Mouse (Mus musculus): ENCODE data around the gene St13. TPM values are rescaled to one million over a fixed set of nuclear protein-coding genes. Genes with fewer than 3 reads are reported as not detected.

St13 gene
- polyA plus RNA-seq, 1 experiment from 2014 or later: 153 TPM

GRCm38 (mm10) chr15:81361022-81361404 lies 38.9 kb downstream of the St13 start:
- Histone ChIP-seq H3K27ac (ENCODE audit: low read length) (peak overlapping the region; percentile 90), H3K27me3 (ENCODE audit: control insufficient read depth, insufficient read depth, low read length) (no peaks in the 10 kb centered on the region), H3K4me2 (ENCODE audit: low read depth, low read length) (peak overlapping the region; percentile 92), H3K9ac (ENCODE audit: low read length) (no peak overlapping the region; the same call in 1 of the 2 replicates), H3K4me3 (replicated peaks; ENCODE audit: low read length) (peak overlapping the region; percentile 69), H3K4me1 (ENCODE audit: control insufficient read depth, insufficient read depth, low read length) (peaks cover 14% of the 10 kb centered on the region), H3K9me3 (replicated peaks; ENCODE audit: control insufficient read depth, low read length) (no peaks in the 10 kb centered on the region), H3K36me3 (ENCODE audit: control insufficient read depth, insufficient read depth, low read length) (no peaks in the 10 kb centered on the region; the same call in 1 of the 2 replicates)
- 30% methylated on average over 6 of the region's 6 CpGs for WGBS
- peak; percentile 29 for ATAC-seq (ENCODE audit: insufficient read depth, low FRiP score)

GRCm38 (mm10) chr15:81360345-81361021 lies 39.4 kb downstream of the St13 start, which contains the start of gene Slc25a17:
Gene Slc25a17, minus strand, starts transcription at chr15:81360812.
- peak; percentile 99 for ATAC-seq (ENCODE audit: insufficient read depth, low FRiP score)
- peaks cover 14% of the 10 kb centered on the region for H3K4me1 ChIP-seq (ENCODE audit: control insufficient read depth, insufficient read depth, low read length)
- under 1% methylated on average over 30 of the region's 30 CpGs for WGBS

GRCm38 (mm10) chr15:81359421-81359820 lies 40.5 kb downstream of the St13 start:
- WGBS: 81% methylated on average over 5 of the region's 5 CpGs
- no peaks in the 10 kb centered on the region for H3K36me3 ChIP-seq (ENCODE audit: control insufficient read depth, insufficient read depth, low read length)
- H3K9me3 ChIP-seq (replicated peaks; ENCODE audit: control insufficient read depth, low read length): no peaks in the 10 kb centered on the region
- H3K27me3 ChIP-seq (ENCODE audit: control insufficient read depth, insufficient read depth, low read length): no peaks in the 10 kb centered on the region
- no peak overlapping the region for H3K27ac ChIP-seq (ENCODE audit: low read length)
- peak overlapping the region; percentile 92 for H3K4me2 ChIP-seq (ENCODE audit: low read depth, low read length)
- H3K4me3 ChIP-seq (replicated peaks; ENCODE audit: low read length): no peak overlapping the region; the same call in 1 of the 2 replicates
- peaks cover 14% of the 10 kb centered on the region for H3K4me1 ChIP-seq (ENCODE audit: control insufficient read depth, insufficient read depth, low read length)
- no peak overlapping the region for H3K9ac ChIP-seq (ENCODE audit: low read length)
- ATAC-seq (ENCODE audit: insufficient read depth, low FRiP score): no peak

More at GRCm38 (mm10) chr15:81360345-81361021, 39.4 kb downstream of the St13 start, which contains the start of gene Slc25a17:
- Histone ChIP-seq H3K36me3 (ENCODE audit: control insufficient read depth, insufficient read depth, low read length) (no peaks in the 10 kb centered on the region; the same call in 1 of the 2 replicates), H3K27me3 (ENCODE audit: control insufficient read depth, insufficient read depth, low read length) (no peaks in the 10 kb centered on the region), H3K9me3 (replicated peaks; ENCODE audit: control insufficient read depth, low read length) (no peaks in the 10 kb centered on the region), H3K27ac (ENCODE audit: low read length) (peak within 1 kb of the TSS; percentile 90), H3K4me2 (ENCODE audit: low read depth, low read length) (peak within 1 kb of the TSS; percentile 92), H3K9ac (ENCODE audit: low read length) (peak within 1 kb of the TSS; percentile 81), H3K4me3 (replicated peaks; ENCODE audit: low read length) (peak within 1 kb of the TSS; percentile 69)

- H3K9ac ChIP-seq (ENCODE audit: low read length): no peak overlapping the region
- no peaks in the 10 kb centered on the region for H3K27me3 ChIP-seq (ENCODE audit: control insufficient read depth, insufficient read depth, low read length)
- ATAC-seq (ENCODE audit: insufficient read depth, low FRiP score): no peak
- no peak overlapping the region for H3K4me2 ChIP-seq (ENCODE audit: low read depth, low read length)
- H3K4me3 ChIP-seq (replicated peaks; ENCODE audit: low read length): no peak overlapping the region
- 66% methylated on average over 3 of the region's 3 CpGs for WGBS
- H3K27ac ChIP-seq (ENCODE audit: low read length): no peak overlapping the region
- H3K4me1 ChIP-seq (ENCODE audit: control insufficient read depth, insufficient read depth, low read length): peaks cover 14% of the 10 kb centered on the region
- H3K9me3 ChIP-seq (replicated peaks; ENCODE audit: control insufficient read depth, low read length): no peaks in the 10 kb centered on the region
- H3K36me3 ChIP-seq (ENCODE audit: control insufficient read depth, insufficient read depth, low read length): no peaks in the 10 kb centered on the region
Observed at GRCm38 (mm10) chr15:81358943-81359342, 40.9 kb downstream of the St13 start.

GRCm38 (mm10) chr15:81356946-81357345 lies 42.9 kb downstream of the St13 start:
- Histone ChIP-seq H3K4me1 (ENCODE audit: control insufficient read depth, insufficient read depth, low read length) (peaks cover 14% of the 10 kb centered on the region), H3K9me3 (replicated peaks; ENCODE audit: control insufficient read depth, low read length) (no peaks in the 10 kb centered on the region), H3K4me3 (replicated peaks; ENCODE audit: low read length) (no peak overlapping the region), H3K27ac (ENCODE audit: low read length) (peak overlapping the region; percentile 74), H3K27me3 (ENCODE audit: control insufficient read depth, insufficient read depth, low read length) (no peaks in the 10 kb centered on the region), H3K9ac (ENCODE audit: low read length) (no peak overlapping the region), H3K4me2 (ENCODE audit: low read depth, low read length) (no peak overlapping the region), H3K36me3 (ENCODE audit: control insufficient read depth, insufficient read depth, low read length) (no peaks in the 10 kb centered on the region)
- 39% methylated on average over 5 of the region's 5 CpGs for WGBS
- ATAC-seq (ENCODE audit: insufficient read depth, low FRiP score): no peak

GRCm38 (mm10) chr15:81355146-81355761 lies 44.6 kb downstream of the St13 start:
- no peak overlapping the region for H3K27ac ChIP-seq (ENCODE audit: low read length)
- ATAC-seq (ENCODE audit: insufficient read depth, low FRiP score): no peak
- peaks cover 18% of the 10 kb centered on the region for H3K4me1 ChIP-seq (ENCODE audit: control insufficient read depth, insufficient read depth, low read length)
- H3K4me3 ChIP-seq (replicated peaks; ENCODE audit: low read length): no peak overlapping the region
- WGBS: 62% methylated on average over 3 of the region's 3 CpGs
- H3K4me2 ChIP-seq (ENCODE audit: low read depth, low read length): no peak overlapping the region
- H3K36me3 ChIP-seq (ENCODE audit: control insufficient read depth, insufficient read depth, low read length): no peaks in the 10 kb centered on the region
- no peak overlapping the region for H3K9ac ChIP-seq (ENCODE audit: low read length)
- no peaks in the 10 kb centered on the region for H3K9me3 ChIP-seq (replicated peaks; ENCODE audit: control insufficient read depth, low read length)
- H3K27me3 ChIP-seq (ENCODE audit: control insufficient read depth, insufficient read depth, low read length): no peaks in the 10 kb centered on the region

GRCm38 (mm10) chr15:81352638-81353037 lies 47.2 kb downstream of the St13 start:
- H3K27me3 ChIP-seq (ENCODE audit: control insufficient read depth, insufficient read depth, low read length): no peaks in the 10 kb centered on the region
- no peak overlapping the region for H3K4me3 ChIP-seq (replicated peaks; ENCODE audit: low read length)
- H3K27ac ChIP-seq (ENCODE audit: low read length): no peak overlapping the region
- no peak for ATAC-seq (ENCODE audit: insufficient read depth, low FRiP score)
- H3K9me3 ChIP-seq (replicated peaks; ENCODE audit: control insufficient read depth, low read length): no peaks in the 10 kb centered on the region
- WGBS: 66% methylated on average over 1 of the region's 1 CpGs
- H3K4me2 ChIP-seq (ENCODE audit: low read depth, low read length): no peak overlapping the region
- H3K36me3 ChIP-seq (ENCODE audit: control insufficient read depth, insufficient read depth, low read length): no peaks in the 10 kb centered on the region
- H3K9ac ChIP-seq (ENCODE audit: low read length): no peak overlapping the region
- peaks cover 4% of the 10 kb centered on the region; the same call in 1 of the 2 replicates for H3K4me1 ChIP-seq (ENCODE audit: control insufficient read depth, insufficient read depth, low read length)

- Histone ChIP-seq H3K36me3 (ENCODE audit: control insufficient read depth, insufficient read depth, low read length) (no peaks in the 10 kb centered on the region), H3K9ac (ENCODE audit: low read length) (peak overlapping the region; percentile 16; the same call in 1 of the 2 replicates), H3K27me3 (ENCODE audit: control insufficient read depth, insufficient read depth, low read length) (no peaks in the 10 kb centered on the region), H3K4me2 (ENCODE audit: low read depth, low read length) (no peak overlapping the region), H3K4me1 (ENCODE audit: control insufficient read depth, insufficient read depth, low read length) (peaks cover 4% of the 10 kb centered on the region; the same call in 1 of the 2 replicates), H3K27ac (ENCODE audit: low read length) (no peak overlapping the region; the same call in 1 of the 2 replicates), H3K9me3 (replicated peaks; ENCODE audit: control insufficient read depth, low read length) (no peaks in the 10 kb centered on the region), H3K4me3 (replicated peaks; ENCODE audit: low read length) (no peak overlapping the region)
- ATAC-seq (ENCODE audit: insufficient read depth, low FRiP score): no peak
- WGBS: 31% methylated on average over 1 of the region's 1 CpGs
Observed at GRCm38 (mm10) chr15:81350401-81350800, 49.5 kb downstream of the St13 start.

- H3K27me3 ChIP-seq (ENCODE audit: control insufficient read depth, insufficient read depth, low read length): no peaks in the 10 kb centered on the region
- no peaks in the 10 kb centered on the region for H3K36me3 ChIP-seq (ENCODE audit: control insufficient read depth, insufficient read depth, low read length)
- H3K9me3 ChIP-seq (replicated peaks; ENCODE audit: control insufficient read depth, low read length): no peaks in the 10 kb centered on the region
- peaks cover 4% of the 10 kb centered on the region; the same call in 1 of the 2 replicates for H3K4me1 ChIP-seq (ENCODE audit: control insufficient read depth, insufficient read depth, low read length)
- H3K9ac ChIP-seq (ENCODE audit: low read length): no peak overlapping the region
- H3K4me2 ChIP-seq (ENCODE audit: low read depth, low read length): no peak overlapping the region
- H3K4me3 ChIP-seq (replicated peaks; ENCODE audit: low read length): no peak overlapping the region
- H3K27ac ChIP-seq (ENCODE audit: low read length): no peak overlapping the region
- ATAC-seq (ENCODE audit: insufficient read depth, low FRiP score): no peak
- WGBS: 33% methylated on average over 2 of the region's 2 CpGs
Observed at GRCm38 (mm10) chr15:81348366-81348765, 51.5 kb downstream of the St13 start.
